Comparison of ENCODE assay signal across 33 mouse cellular contexts in genomic region chr4:83427141-83427540, GRCm38 (mm10).
"Had no signal": no experiment of that assay in that cellular context is flagged by ENCODE, and none has a peak within 500 bp of the region (broad histone marks: within the 10 kb centered on the region; RNA-seq: fewer than 3 reads in every experiment).

No protein-coding gene starts in this region.

- H3K9ac ChIP-seq: heart, embryonic 13.5 days; heart, embryonic 15.5 days; hindbrain, embryonic 12.5 days; hindbrain, embryonic 13.5 days; hindbrain, embryonic 15.5 days; intestine, embryonic 15.5 days; kidney, embryonic 15.5 days had no signal

- H3K4me2 ChIP-seq: heart, embryonic 11.5 days; heart, embryonic 13.5 days; heart, embryonic 15.5 days; hindbrain, embryonic 12.5 days; hindbrain, embryonic 13.5 days; hindbrain, embryonic 15.5 days; intestine, embryonic 15.5 days; kidney, embryonic 15.5 days had no signal

- H3K4me3 ChIP-seq: heart, embryonic 10.5 days; heart, embryonic 13.5 days; heart, embryonic 15.5 days; hindbrain, embryonic 10.5 days; hindbrain, embryonic 12.5 days; hindbrain, embryonic 13.5 days; hindbrain, embryonic 15.5 days; intestine, embryonic 15.5 days; kidney, embryonic 15.5 days; layer of hippocampus, adult 2 months; left cerebral cortex, adult 2 months had no signal

- ATAC-seq: hindbrain, postnatal 0 days; inflammation-experienced regulatory T-cells, adult 6 months; intestine, embryonic 15.5 days; intestine, embryonic 16.5 days; intestine, postnatal 0 days had no signal

- H3K4me1 ChIP-seq: heart, embryonic 10.5 days; heart, embryonic 13.5 days; heart, embryonic 15.5 days; hindbrain, embryonic 10.5 days; hindbrain, embryonic 12.5 days; hindbrain, embryonic 13.5 days; hindbrain, embryonic 15.5 days; intestine, embryonic 15.5 days; kidney, embryonic 15.5 days had no signal

- H3K27me3 ChIP-seq: heart, embryonic 13.5 days; heart, embryonic 15.5 days; hindbrain, embryonic 12.5 days; hindbrain, embryonic 13.5 days; hindbrain, embryonic 15.5 days; intestine, embryonic 15.5 days; kidney, embryonic 15.5 days had no signal

- DNase-seq: heart, postnatal 10 days; heart, postnatal 14 days; heart, postnatal 36 days; heart, postnatal 4 days; kidney, adult 11 months; kidney, adult 18-20 months; kidney, adult 2 months; kidney, adult 8-10 months; kidney, adult 9 months; kidney, postnatal 10 days; kidney, postnatal 14 days; kidney, postnatal 25 days; kidney, postnatal 36 days; kidney, postnatal 4 days; layer of hippocampus, adult 9-11 months; layer of hippocampus, postnatal 36 days had no signal

- H3K27ac ChIP-seq: heart, embryonic 10.5 days; heart, embryonic 13.5 days; heart, embryonic 15.5 days; hindbrain, embryonic 10.5 days; hindbrain, embryonic 12.5 days; hindbrain, embryonic 13.5 days; hindbrain, embryonic 15.5 days; hindbrain, postnatal 0 days; intestine, embryonic 15.5 days; kidney, embryonic 15.5 days; kidney, postnatal 0 days; layer of hippocampus, adult 2 months; left cerebral cortex, adult 2 months had no signal

- H3K9me3 ChIP-seq: heart, embryonic 10.5 days; heart, embryonic 13.5 days; heart, embryonic 15.5 days; hindbrain, embryonic 10.5 days; hindbrain, embryonic 12.5 days; hindbrain, embryonic 13.5 days; hindbrain, embryonic 15.5 days; intestine, embryonic 15.5 days; kidney, embryonic 15.5 days had no signal
